Mouse (Mus musculus) forebrain, embryonic 15.5 days (tissue): Measurements from ENCODE around the gene Nxf1. TPM values are rescaled to one million over a fixed set of nuclear protein-coding genes. Genes with fewer than 3 reads are reported as not detected.

Source experiments
- ATAC-seq: fragments of 200-750 bp; cut with Nextera tagmentation; replicated peaks from 2 replicates; pipeline ENCODE4 v1.8.0; 2017; ENCODE audit warnings: mild to moderate bottlenecking, moderate TSS enrichment, moderate library complexity
- H3K27ac ChIP-seq: fragments of 300-500 bp; sonication (generic); replicated peaks from 2 replicates; pipeline ENCODE4 v1.5.1; 2015; ENCODE audit warnings: mild to moderate bottlenecking, inconsistent platforms
- H3K27me3 ChIP-seq: fragments of 300-500 bp; sonication (generic); 2 replicates; pipeline ENCODE4 v1.6.1; 2015; ENCODE audit warnings: inconsistent platforms
- H3K36me3 ChIP-seq: fragments of 300-500 bp; sonication (generic); 2 replicates; pipeline ENCODE4 v1.6.1; 2015; ENCODE audit warnings: mild to moderate bottlenecking, inconsistent platforms
- H3K4me1 ChIP-seq: fragments of 300-500 bp; sonication (generic); 2 replicates; pipeline ENCODE4 v1.6.1; 2015; ENCODE audit warnings: inconsistent platforms
- H3K4me2 ChIP-seq: fragments of 300-500 bp; sonication (generic); replicated peaks from 2 replicates; pipeline ENCODE4 v1.6.1; 2015; ENCODE audit warnings: mild to moderate bottlenecking, inconsistent platforms
- H3K4me3 ChIP-seq: fragments of 300-500 bp; sonication (generic); 2 replicates; pipeline ENCODE4 v1.5.1; 2015; ENCODE audit warnings: mild to moderate bottlenecking, inconsistent platforms
- H3K9ac ChIP-seq: fragments of 300-500 bp; sonication (generic); replicated peaks from 2 replicates; pipeline ENCODE4 v1.6.1; 2015; ENCODE audit warnings: mild to moderate bottlenecking, inconsistent platforms
- H3K9me3 ChIP-seq: fragments of 300-500 bp; sonication (generic); 2 replicates; pipeline ENCODE4 v1.6.1; 2016; ENCODE audit warnings: inconsistent platforms
- WGBS: fragments of 180-500 bp; shearing (Covaris S2); methylation state at CpG from one replicate; pipeline ENCODE4 v1.1.7; 2015; ENCODE audit warnings: mixed read lengths; 5-methylcytosine and 5-hydroxymethylcytosine counted together
- polyA plus RNA-seq: library from polyadenylated mRNA; unstranded; fragments of >200 nt; fragmentation: Nextera tagmentation; extraction: Ambion mirVana; gene quantifications from 2 replicates; pipeline ENCODE4 v1.2.1, GENCODE M21; 2015

Gene Nxf1
- polyA plus RNA-seq, 1 experiment from 2014 or later: 187 TPM

- H3K9me3 ChIP-seq: no peaks in the 10 kb centered on the region
- H3K36me3 ChIP-seq: peaks cover 89% of the 10 kb centered on the region
- H3K27me3 ChIP-seq: no peaks in the 10 kb centered on the region
- H3K4me1 ChIP-seq: peaks cover 14% of the 10 kb centered on the region
- H3K9ac ChIP-seq: no peak overlapping the region
- H3K4me2 ChIP-seq: no peak overlapping the region
- H3K27ac ChIP-seq: no peak overlapping the region
- no peak overlapping the region for H3K4me3 ChIP-seq
- ATAC-seq: no peak
- 73% methylated on average over 2 of the region's 2 CpGs for WGBS
These were observed 9.5 kb upstream of the Nxf1 start for GRCm38 (mm10) chr19:8747368-8747767.

- Histone ChIP-seq H3K4me3 (peak overlapping the region; percentile 74; the same call in 1 of the 2 replicates), H3K27ac (no peak overlapping the region), H3K4me2 (peak overlapping the region; percentile 56; the same call in 1 of the 2 replicates), H3K27me3 (no peaks in the 10 kb centered on the region), H3K4me1 (peaks cover 28% of the 10 kb centered on the region), H3K36me3 (peaks cover 38% of the 10 kb centered on the region), H3K9ac (no peak overlapping the region), H3K9me3 (no peaks in the 10 kb centered on the region)
- WGBS: 82% methylated on average over 3 of the region's 3 CpGs
- no peak for ATAC-seq
These were observed 1.2 kb upstream of the Nxf1 start for GRCm38 (mm10) chr19:8755652-8756051.

- Histone ChIP-seq H3K27me3 (no peaks in the 10 kb centered on the region), H3K9ac (peak overlapping the region; percentile 85), H3K4me2 (peak overlapping the region; percentile 55), H3K27ac (peak overlapping the region; percentile 82; the same call in 1 of the 2 replicates), H3K4me3 (peak overlapping the region; percentile 74), H3K36me3 (peaks cover 25% of the 10 kb centered on the region), H3K4me1 (peaks cover 28% of the 10 kb centered on the region), H3K9me3 (no peaks in the 10 kb centered on the region)
- no peak for ATAC-seq
- WGBS: 4% methylated on average over 14 of the region's 14 CpGs
These were observed 662 bp downstream of the Nxf1 start for GRCm38 (mm10) chr19:8757471-8757998.

- no peak for ATAC-seq
- 93% methylated on average over 2 of the region's 2 CpGs for WGBS
- Histone ChIP-seq H3K27me3 (no peaks in the 10 kb centered on the region), H3K27ac (no peak overlapping the region), H3K9ac (no peak overlapping the region), H3K4me2 (no peak overlapping the region), H3K36me3 (peaks cover 27% of the 10 kb centered on the region), H3K4me1 (peaks cover 28% of the 10 kb centered on the region), H3K9me3 (no peaks in the 10 kb centered on the region), H3K4me3 (no peak overlapping the region)
These were observed 2.0 kb downstream of the Nxf1 start for GRCm38 (mm10) chr19:8758899-8759298.

- no peak for ATAC-seq
- no peak overlapping the region for H3K27ac ChIP-seq
- H3K4me1 ChIP-seq: peaks cover 23% of the 10 kb centered on the region
These were observed 3.9 kb downstream of the Nxf1 start for GRCm38 (mm10) chr19:8760757-8761156.

GRCm38 (mm10) chr19:8763276-8763675 lies 6.4 kb downstream of the Nxf1 start:
- Histone ChIP-seq H3K4me1 (peaks cover 8% of the 10 kb centered on the region), H3K27me3 (no peaks in the 10 kb centered on the region), H3K4me3 (no peak overlapping the region), H3K9ac (no peak overlapping the region), H3K27ac (no peak overlapping the region), H3K4me2 (no peak overlapping the region), H3K9me3 (no peaks in the 10 kb centered on the region), H3K36me3 (peaks cover 62% of the 10 kb centered on the region)
- no peak for ATAC-seq
- 93% methylated on average over 4 of the region's 4 CpGs for WGBS

More at GRCm38 (mm10) chr19:8760757-8761156, 3.9 kb downstream of the Nxf1 start:
- Histone ChIP-seq H3K9ac (no peak overlapping the region), H3K36me3 (peaks cover 37% of the 10 kb centered on the region), H3K9me3 (no peaks in the 10 kb centered on the region), H3K4me3 (no peak overlapping the region), H3K27me3 (no peaks in the 10 kb centered on the region), H3K4me2 (no peak overlapping the region)
- WGBS: 88% methylated on average over 2 of the region's 2 CpGs

- Histone ChIP-seq H3K4me2 (no peak overlapping the region), H3K9me3 (no peaks in the 10 kb centered on the region), H3K36me3 (peaks cover 81% of the 10 kb centered on the region), H3K9ac (no peak overlapping the region), H3K27ac (no peak overlapping the region), H3K27me3 (no peaks in the 10 kb centered on the region), H3K4me3 (no peak overlapping the region), H3K4me1 (peaks cover 5% of the 10 kb centered on the region)
- ATAC-seq: no peak
- WGBS: 95% methylated on average over 9 of the region's 9 CpGs
These were observed 8.7 kb downstream of the Nxf1 start for GRCm38 (mm10) chr19:8765562-8765961.

- Histone ChIP-seq H3K27ac (peak within 1 kb of the TSS; percentile 92), H3K4me1 (peaks cover 41% of the 10 kb centered on the region), H3K4me3 (peak within 1 kb of the TSS; percentile 77), H3K4me2 (peak within 1 kb of the TSS; percentile 58), H3K36me3 (peaks cover 57% of the 10 kb centered on the region), H3K9ac (peak within 1 kb of the TSS; percentile 95), H3K9me3 (no peaks in the 10 kb centered on the region), H3K27me3 (no peaks in the 10 kb centered on the region)
- ATAC-seq: peak; percentile 64
- 17% methylated on average over 29 of the region's 29 CpGs for WGBS
These were observed 13.8 kb downstream of the Nxf1 start, which contains the start of gene Tmem223 for GRCm38 (mm10) chr19:8770567-8771270. Gene Tmem223 (plus strand): TSS chr19:8770996.

- no peaks in the 10 kb centered on the region for H3K27me3 ChIP-seq
- ATAC-seq: no peak
- peaks cover 45% of the 10 kb centered on the region for H3K4me1 ChIP-seq
- peaks cover 37% of the 10 kb centered on the region for H3K36me3 ChIP-seq
- peak overlapping the region; percentile 77; the same call in 1 of the 2 replicates for H3K4me3 ChIP-seq
- no peaks in the 10 kb centered on the region for H3K9me3 ChIP-seq
- 90% methylated on average over 5 of the region's 5 CpGs for WGBS
- H3K27ac ChIP-seq: peak overlapping the region; percentile 99
- peak overlapping the region; percentile 80; the same call in 1 of the 2 replicates for H3K4me2 ChIP-seq
- H3K9ac ChIP-seq: 0 out of 2 replicates have a peak overlapping the region, but pooled peaks have one; percentile 91
These were observed 16.1 kb downstream of the Nxf1 start for GRCm38 (mm10) chr19:8772996-8773395.

GRCm38 (mm10) chr19:8773409-8773808 lies 16.5 kb downstream of the Nxf1 start:
- peaks cover 37% of the 10 kb centered on the region for H3K36me3 ChIP-seq
- no peak for ATAC-seq
- WGBS: 67% methylated on average over 6 of the region's 6 CpGs
- H3K4me1 ChIP-seq: peaks cover 45% of the 10 kb centered on the region
- no peaks in the 10 kb centered on the region for H3K27me3 ChIP-seq
- H3K4me3 ChIP-seq: peak overlapping the region; percentile 77
- peak overlapping the region; percentile 91 for H3K9ac ChIP-seq
- no peaks in the 10 kb centered on the region for H3K9me3 ChIP-seq
- H3K4me2 ChIP-seq: peak overlapping the region; percentile 80
- H3K27ac ChIP-seq: peak overlapping the region; percentile 99

- Histone ChIP-seq H3K27me3 (no peaks in the 10 kb centered on the region), H3K9ac (peak within 1 kb of the TSS; percentile 91), H3K4me3 (peak within 1 kb of the TSS; percentile 77), H3K4me2 (peak within 1 kb of the TSS; percentile 80), H3K27ac (peak within 1 kb of the TSS; percentile 99), H3K36me3 (peaks cover 33% of the 10 kb centered on the region), H3K9me3 (no peaks in the 10 kb centered on the region), H3K4me1 (peaks cover 45% of the 10 kb centered on the region)
- peak; percentile 95 for ATAC-seq
- under 1% methylated on average over 68 of the region's 68 CpGs for WGBS
These were observed 17.4 kb downstream of the Nxf1 start, which contains the start of gene Tmem179b for GRCm38 (mm10) chr19:8774086-8774835. Gene Tmem179b (minus strand): TSS chr19:8774467.

GRCm38 (mm10) chr19:8774951-8775421 lies 18.1 kb downstream of the Nxf1 start:
- Histone ChIP-seq H3K4me3 (peak overlapping the region; percentile 77), H3K36me3 (peaks cover 27% of the 10 kb centered on the region), H3K9ac (peak overlapping the region; percentile 91), H3K9me3 (no peaks in the 10 kb centered on the region), H3K27ac (peak overlapping the region; percentile 99), H3K4me2 (peak overlapping the region; percentile 80), H3K4me1 (peaks cover 45% of the 10 kb centered on the region), H3K27me3 (no peaks in the 10 kb centered on the region)
- WGBS: 5% methylated on average over 20 of the region's 20 CpGs
- no peak; the same call in 1 of the 2 replicates for ATAC-seq
